ENCODE assay signal across 23 mouse cellular contexts in the genomic region with DNA sequence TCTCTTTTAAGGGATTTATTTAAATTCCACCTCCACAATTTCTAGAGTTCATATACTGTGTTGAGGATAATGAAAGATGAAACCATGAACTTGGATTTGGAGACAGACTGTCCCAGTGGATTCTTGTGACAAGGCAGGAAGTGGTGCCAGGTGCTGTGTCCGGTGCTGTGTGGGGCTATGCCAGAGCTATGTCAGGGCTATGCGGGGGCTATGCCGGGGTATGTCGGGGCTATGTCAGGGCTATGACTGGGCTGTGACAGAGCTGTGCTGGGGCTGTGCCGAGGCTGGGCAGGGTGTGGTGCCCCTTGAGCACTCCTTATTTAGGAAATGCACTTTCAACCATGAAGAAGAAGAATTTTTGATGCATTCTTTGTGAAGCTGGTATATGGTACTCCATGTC.
DNase-seq lines count a peak whose midpoint lies in the region; ATAC-seq and TF ChIP-seq lines count a peak whose summit lies in the region.
"Had no signal": no experiment of that assay in that cellular context is flagged by ENCODE, and none has a peak within 500 bp of the region (broad histone marks: within the 10 kb centered on the region; RNA-seq: fewer than 3 reads in every experiment).

No protein-coding gene starts in this region.

- H3K9me3 ChIP-seq in hindbrain, embryonic 10.5 days = no peaks in the 10 kb centered on the region
- H3K9me3 ChIP-seq in hindbrain, embryonic 14.5 days (ENCODE audit: control insufficient read depth, low read length) = no peaks in the 10 kb centered on the region
- H3K9me3 ChIP-seq in midbrain, embryonic 11.5 days (ENCODE audit: control insufficient read depth, low read length) = no peaks in the 10 kb centered on the region
- no peaks in the 10 kb centered on the region for H3K9me3 ChIP-seq in midbrain, postnatal 0 days (ENCODE audit: low read length)
- H3K9me3 ChIP-seq: forebrain, embryonic 13.5 days; intestine, embryonic 15.5 days; limb, embryonic 15.5 days; liver, embryonic 15.5 days; megakaryocyte, embryonic 14.5 days; neural tube, embryonic 13.5 days had no signal

- no peak overlapping the region for H3K4me3 ChIP-seq in hindbrain, embryonic 10.5 days
- H3K4me3 ChIP-seq in hindbrain, embryonic 14.5 days (replicated peaks; ENCODE audit: low read length) = no peak overlapping the region
- H3K4me3 ChIP-seq in midbrain, embryonic 11.5 days (ENCODE audit: low read depth, low read length) = no peak overlapping the region
- H3K4me3 ChIP-seq in midbrain, postnatal 0 days (ENCODE audit: low read depth, low read length) = no peak overlapping the region
- H3K4me3 ChIP-seq: forebrain, embryonic 13.5 days; intestine, embryonic 15.5 days; limb, embryonic 15.5 days; liver, embryonic 15.5 days; megakaryocyte, embryonic 14.5 days; neural tube, embryonic 13.5 days had no signal

- no peak overlapping the region for H3K9ac ChIP-seq in hindbrain, embryonic 14.5 days
- no peak overlapping the region for H3K9ac ChIP-seq in midbrain, embryonic 11.5 days (ENCODE audit: low read length)
- H3K9ac ChIP-seq in midbrain, postnatal 0 days (replicated peaks; ENCODE audit: low read length, poor library complexity, severe bottlenecking) = no peak overlapping the region
- H3K9ac ChIP-seq: forebrain, embryonic 13.5 days; intestine, embryonic 15.5 days; limb, embryonic 15.5 days; liver, embryonic 15.5 days; neural tube, embryonic 13.5 days had no signal

- H3K27ac ChIP-seq in hindbrain, embryonic 10.5 days = peak overlapping the region; percentile 50; the same call in 1 of the 2 replicates
- no peak overlapping the region for H3K27ac ChIP-seq in hindbrain, embryonic 14.5 days
- no peak overlapping the region for H3K27ac ChIP-seq in midbrain, embryonic 11.5 days (ENCODE audit: low read depth, low read length)
- H3K27ac ChIP-seq in midbrain, postnatal 0 days (ENCODE audit: low read depth, low read length) = no peak overlapping the region
- H3K27ac ChIP-seq: forebrain, embryonic 13.5 days; intestine, embryonic 15.5 days; limb, embryonic 15.5 days; liver, embryonic 15.5 days; neural tube, embryonic 13.5 days had no signal

- DNase-seq in cerebellum, postnatal 10 days = peak; percentile 2 to 6
- no peak for DNase-seq in cerebellum, adult 8-10 months
- DNase-seq in hindbrain, embryonic 10.5 days (ENCODE audit: low spot score) = no peak
- no peak for DNase-seq in hindbrain, embryonic 14.5 days (ENCODE audit: low spot score)
- no peak for DNase-seq in midbrain, embryonic 11.5 days (ENCODE audit: low spot score, missing footprints)
- no peak for DNase-seq in midbrain, postnatal 0 days (ENCODE audit: low spot score)
- DNase-seq in natural killer cell, adult 2 months (ENCODE audit: low spot score in 2 of 2) = no peak
- DNase-seq: adrenal gland, postnatal 14 days; cerebellum, adult 2 months; heart, postnatal 4 days; kidney, adult 8-10 months; kidney, postnatal 4 days; lung, postnatal 14 days; midbrain, embryonic 14.5 days; right cerebral cortex, postnatal 4 days; thymus, postnatal 36 days had no signal

- no peak overlapping the region for H3K4me2 ChIP-seq in hindbrain, embryonic 14.5 days (replicated peaks)
- H3K4me2 ChIP-seq in midbrain, embryonic 11.5 days = no peak overlapping the region
- no peak overlapping the region for H3K4me2 ChIP-seq in midbrain, postnatal 0 days (ENCODE audit: low read depth, low read length, poor library complexity, severe bottlenecking)
- H3K4me2 ChIP-seq: forebrain, embryonic 13.5 days; intestine, embryonic 15.5 days; limb, embryonic 15.5 days; liver, embryonic 15.5 days; neural tube, embryonic 13.5 days had no signal

- 75% methylated on average over 5 of the region's 5 CpGs for WGBS in hindbrain, embryonic 10.5 days
- 79% methylated on average over 5 of the region's 5 CpGs for WGBS in hindbrain, embryonic 14.5 days
- 88% methylated on average over 5 of the region's 5 CpGs for WGBS in midbrain, embryonic 11.5 days
- WGBS in midbrain, postnatal 0 days = 89% methylated on average over 5 of the region's 5 CpGs

- ATAC-seq in hindbrain, embryonic 14.5 days (ENCODE audit: low FRiP score) = no peak
- 0 out of 2 replicates have a peak, but pooled peaks have one; percentile 50 for ATAC-seq in midbrain, embryonic 11.5 days (ENCODE audit: low FRiP score)
- no peak for ATAC-seq in midbrain, postnatal 0 days (ENCODE audit: low FRiP score)
- ATAC-seq: forebrain, embryonic 13.5 days; hindbrain, embryonic 16.5 days; intestine, embryonic 15.5 days had no signal

- H3K36me3 ChIP-seq in hindbrain, embryonic 10.5 days = no peaks in the 10 kb centered on the region
- no peaks in the 10 kb centered on the region for H3K36me3 ChIP-seq in hindbrain, embryonic 14.5 days (replicated peaks; ENCODE audit: control insufficient read depth, insufficient read depth)
- no peaks in the 10 kb centered on the region for H3K36me3 ChIP-seq in midbrain, embryonic 11.5 days (ENCODE audit: control insufficient read depth, insufficient read depth, low read length)
- no peaks in the 10 kb centered on the region for H3K36me3 ChIP-seq in midbrain, postnatal 0 days (ENCODE audit: insufficient read depth, low read length)
- H3K36me3 ChIP-seq: intestine, embryonic 15.5 days; limb, embryonic 15.5 days; liver, embryonic 15.5 days; neural tube, embryonic 13.5 days had no signal

- no peak for TF ChIP-seq CTCF in midbrain, postnatal 0 days (IDR thresholded peaks at IDR 0.05)

- H3K4me1 ChIP-seq in hindbrain, embryonic 10.5 days (replicated peaks) = peaks cover 42% of the 10 kb centered on the region
- H3K4me1 ChIP-seq in hindbrain, embryonic 14.5 days (replicated peaks; ENCODE audit: control insufficient read depth, insufficient read depth, low read length) = no peaks in the 10 kb centered on the region
- no peaks in the 10 kb centered on the region; the same call in 1 of the 2 replicates for H3K4me1 ChIP-seq in midbrain, embryonic 11.5 days (ENCODE audit: control insufficient read depth, insufficient read depth, low read length)
- H3K4me1 ChIP-seq in midbrain, postnatal 0 days (ENCODE audit: insufficient read depth, low read length) = no peaks in the 10 kb centered on the region
- H3K4me1 ChIP-seq: intestine, embryonic 15.5 days; limb, embryonic 15.5 days; liver, embryonic 15.5 days; megakaryocyte, embryonic 14.5 days had no signal

- H3K27me3 ChIP-seq in hindbrain, embryonic 10.5 days (ENCODE audit: insufficient read depth, poor library complexity, severe bottlenecking) = no peaks in the 10 kb centered on the region
- H3K27me3 ChIP-seq in hindbrain, embryonic 14.5 days (ENCODE audit: control insufficient read depth, insufficient read depth, low read length) = no peaks in the 10 kb centered on the region
- no peaks in the 10 kb centered on the region for H3K27me3 ChIP-seq in midbrain, embryonic 11.5 days (ENCODE audit: control insufficient read depth, insufficient read depth, low read length)
- H3K27me3 ChIP-seq in midbrain, postnatal 0 days (ENCODE audit: insufficient read depth, low read length) = no peaks in the 10 kb centered on the region
- H3K27me3 ChIP-seq: forebrain, embryonic 13.5 days; intestine, embryonic 15.5 days; limb, embryonic 15.5 days; liver, embryonic 15.5 days; neural tube, embryonic 13.5 days had no signal

Comparison
In these comparisons a context has a peak if more than half of its experiments do, and no peak if none do; other contexts are left out.
1. DNase-seq: peak in cerebellum, postnatal 10 days (2 of 2); none in cerebellum, adult 8-10 months (single experiment), hindbrain, embryonic 10.5 days (single experiment), hindbrain, embryonic 14.5 days (single experiment), midbrain, embryonic 11.5 days (single experiment), midbrain, postnatal 0 days (single experiment) and natural killer cell, adult 2 months (0 of 2).